Comparison of ENCODE assay signal across 13 mouse cellular contexts in genomic region chr19:42454481-42455236, GRCm38 (mm10). TPM values are rescaled to one million over a fixed set of nuclear protein-coding genes. Genes with fewer than 3 reads are reported as not detected.
"Had no signal": no experiment of that assay in that cellular context is flagged by ENCODE, and none has a peak within 500 bp of the region (broad histone marks: within the 10 kb centered on the region; RNA-seq: fewer than 3 reads in every experiment).

No protein-coding gene starts in this region.

- H3K4me1 ChIP-seq: limb, embryonic 10.5 days; liver, embryonic 13.5 days; lung, embryonic 15.5 days; megakaryocyte, embryonic 14.5 days; midbrain, embryonic 15.5 days had no signal

- H3K4me3 ChIP-seq: left cerebral cortex, adult 2 months; limb, embryonic 10.5 days; liver, embryonic 13.5 days; lung, embryonic 15.5 days; megakaryocyte, embryonic 14.5 days; midbrain, embryonic 15.5 days; neural tube, embryonic 12.5 days had no signal

- H3K4me2 ChIP-seq: liver, embryonic 13.5 days; lung, embryonic 15.5 days; midbrain, embryonic 11.5 days; midbrain, embryonic 15.5 days; neural tube, embryonic 12.5 days had no signal

- ATAC-seq: liver, postnatal 0 days; midbrain, embryonic 15.5 days had no signal

- H3K27me3 ChIP-seq: liver, embryonic 13.5 days; lung, embryonic 15.5 days; midbrain, embryonic 15.5 days; neural tube, embryonic 12.5 days had no signal

- H3K27ac ChIP-seq: left cerebral cortex, adult 2 months; limb, embryonic 10.5 days; liver, embryonic 13.5 days; lung, embryonic 15.5 days; macrophage; midbrain, embryonic 15.5 days; neural tube, embryonic 12.5 days had no signal

- H3K36me3 ChIP-seq: limb, embryonic 10.5 days; liver, embryonic 13.5 days; lung, embryonic 15.5 days; midbrain, embryonic 15.5 days; neural tube, embryonic 12.5 days had no signal

- DNase-seq: liver, embryonic 13.5 days; liver, postnatal 0 days; lung, postnatal 14 days; spleen, adult 18-20 months; thymus, postnatal 36 days had no signal

- H3K9me3 ChIP-seq: limb, embryonic 10.5 days; liver, embryonic 13.5 days; lung, embryonic 15.5 days; megakaryocyte, embryonic 14.5 days; midbrain, embryonic 15.5 days; neural tube, embryonic 12.5 days had no signal

- H3K9ac ChIP-seq: liver, embryonic 13.5 days; liver, postnatal 0 days; lung, embryonic 15.5 days; midbrain, embryonic 15.5 days; neural tube, embryonic 12.5 days had no signal

RNA-seq across cellular contexts. Expression of gene Crtac1, which starts 23.1 kb away (rescaled TPM):
- polyA plus RNA-seq: macrophage had no signal
